Mouse (Mus musculus) hindbrain, embryonic 15.5 days (tissue): ENCODE measurements around the gene Nfkbie. TPM values are rescaled to one million over a fixed set of nuclear protein-coding genes. Genes with fewer than 3 reads are reported as not detected.

Experiments
- ATAC-seq: fragments of 200-750 bp; cut with Nextera tagmentation; 2 replicates; pipeline ENCODE4 v1.8.0; 2017; ENCODE audit warnings: low read depth, moderate number of reproducible peaks, moderate TSS enrichment; ENCODE audit not compliant: low FRiP score
- H3K27ac ChIP-seq: fragments of 300-500 bp; sonication (generic); replicated peaks from 2 replicates; pipeline ENCODE4 v1.5.1; 2015; ENCODE audit warnings: mild to moderate bottlenecking, inconsistent platforms
- H3K27me3 ChIP-seq: fragments of 300-500 bp; sonication (generic); 2 replicates; pipeline ENCODE4 v1.6.1; 2015; ENCODE audit warnings: control low read depth, inconsistent platforms
- H3K36me3 ChIP-seq: fragments of 300-500 bp; sonication (generic); 2 replicates; pipeline ENCODE4 v1.6.1; 2015; ENCODE audit warnings: control low read depth, inconsistent platforms
- H3K4me1 ChIP-seq: fragments of 300-500 bp; sonication (generic); replicated peaks from 2 replicates; pipeline ENCODE4 v1.6.1; 2015; ENCODE audit warnings: control low read depth, inconsistent platforms
- H3K4me2 ChIP-seq: fragments of 300-500 bp; sonication (generic); 2 replicates; pipeline ENCODE4 v1.6.1; 2015; ENCODE audit warnings: moderate library complexity, mild to moderate bottlenecking, inconsistent platforms
- H3K4me3 ChIP-seq: fragments of 300-500 bp; sonication (generic); 2 replicates; pipeline ENCODE4 v1.5.1; 2015; ENCODE audit warnings: mild to moderate bottlenecking, inconsistent platforms
- H3K9ac ChIP-seq: fragments of 300-500 bp; sonication (generic); 2 replicates; pipeline ENCODE4 v1.6.1; 2015; ENCODE audit warnings: inconsistent platforms
- H3K9me3 ChIP-seq: fragments of 300-500 bp; sonication (generic); 2 replicates; pipeline ENCODE4 v1.6.1; 2016; ENCODE audit warnings: control low read depth, inconsistent platforms
- WGBS: fragments of 180-500 bp; shearing (Covaris S2); methylation state at CpG from one replicate; pipeline ENCODE4 v1.1.7; 2015; 5-methylcytosine and 5-hydroxymethylcytosine counted together
- polyA plus RNA-seq: library from polyadenylated mRNA; unstranded; fragments of >200 nt; fragmentation: Nextera tagmentation; extraction: Ambion mirVana; gene quantifications from 2 replicates; pipeline ENCODE4 v1.2.1, GENCODE M21; 2015

Gene Nfkbie
- polyA plus RNA-seq, 1 experiment from 2014 or later = 6.4 TPM

- H3K36me3 ChIP-seq = peaks cover 14% of the 10 kb centered on the region
- peak overlapping the region; percentile 99; the same call in 1 of the 2 replicates for H3K4me3 ChIP-seq
- H3K4me1 ChIP-seq = peaks cover 28% of the 10 kb centered on the region
- WGBS = 93% methylated on average over 8 of the region's 8 CpGs
- peak overlapping the region; percentile 84; the same call in 1 of the 2 replicates for H3K9ac ChIP-seq
- ATAC-seq = no peak
- H3K27me3 ChIP-seq = no peaks in the 10 kb centered on the region
- H3K4me2 ChIP-seq = peak overlapping the region; percentile 83
- H3K9me3 ChIP-seq = no peaks in the 10 kb centered on the region
- peak overlapping the region; percentile 99 for H3K27ac ChIP-seq
These were observed 19.8 kb downstream of the Nfkbie start for GRCm38 (mm10) chr17:45575123-45575897.

DNA sequence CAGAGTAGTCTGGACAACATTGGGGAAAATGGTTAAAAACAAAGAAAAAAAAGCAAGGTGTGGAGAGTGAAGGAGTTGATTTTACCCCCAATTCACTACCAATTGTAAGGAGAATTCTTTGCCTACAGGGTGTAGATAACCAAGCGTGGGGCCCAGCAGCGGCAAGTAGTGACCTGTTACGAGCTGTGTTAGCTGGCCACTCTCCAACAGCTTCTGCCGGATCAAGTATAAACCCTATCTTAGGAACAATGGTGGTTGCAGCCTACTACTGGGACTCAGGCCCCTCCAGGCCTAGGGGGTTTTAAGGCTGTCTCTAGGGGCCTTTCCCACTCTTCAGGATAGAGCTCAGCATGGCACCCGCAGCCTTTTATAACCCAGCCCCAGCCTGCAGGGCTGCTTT is 22.7 kb downstream of the Nfkbie start:
- H3K27ac ChIP-seq = no peak overlapping the region
- 74% methylated on average over 5 of the region's 5 CpGs for WGBS
- peaks cover 18% of the 10 kb centered on the region for H3K4me1 ChIP-seq
- no peak overlapping the region for H3K4me2 ChIP-seq
- no peak overlapping the region for H3K9ac ChIP-seq
- no peak overlapping the region for H3K4me3 ChIP-seq
- H3K36me3 ChIP-seq = no peaks in the 10 kb centered on the region
- no peak for ATAC-seq
- H3K9me3 ChIP-seq = no peaks in the 10 kb centered on the region
- no peaks in the 10 kb centered on the region for H3K27me3 ChIP-seq

GRCm38 (mm10) chr17:45578843-45579242 is 23.3 kb downstream of the Nfkbie start:
- WGBS = 77% methylated on average over 7 of the region's 7 CpGs
- H3K27me3 ChIP-seq = no peaks in the 10 kb centered on the region
- H3K27ac ChIP-seq = no peak overlapping the region
- no peak for ATAC-seq
- no peak overlapping the region for H3K4me2 ChIP-seq
- no peak overlapping the region for H3K4me3 ChIP-seq
- H3K4me1 ChIP-seq = peaks cover 18% of the 10 kb centered on the region
- H3K9ac ChIP-seq = no peak overlapping the region
- no peaks in the 10 kb centered on the region for H3K36me3 ChIP-seq
- H3K9me3 ChIP-seq = no peaks in the 10 kb centered on the region

DNA sequence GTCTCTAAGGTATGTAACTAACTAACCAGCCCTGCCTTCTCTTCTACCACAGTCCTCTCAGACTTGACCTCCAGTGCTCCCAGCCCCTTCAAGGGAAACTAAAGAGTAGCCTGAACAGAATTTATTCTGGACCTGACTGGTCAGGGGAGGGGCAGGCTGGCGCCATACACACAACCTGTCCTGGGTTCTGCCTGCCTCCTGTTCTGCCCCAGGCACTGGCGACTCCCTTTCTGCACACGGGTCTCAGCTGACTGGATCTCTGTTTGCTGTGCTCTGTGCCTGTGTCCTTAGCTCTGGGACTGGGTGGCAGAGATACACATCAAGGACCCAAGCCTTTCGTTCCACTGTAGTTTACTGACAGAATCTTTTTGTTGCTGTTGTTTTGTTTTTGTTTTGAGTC is 24.1 kb downstream of the Nfkbie start:
- Histone ChIP-seq H3K9me3 (no peaks in the 10 kb centered on the region), H3K36me3 (no peaks in the 10 kb centered on the region), H3K4me1 (peaks cover 19% of the 10 kb centered on the region), H3K9ac (no peak overlapping the region), H3K27ac (no peak overlapping the region), H3K27me3 (no peaks in the 10 kb centered on the region), H3K4me3 (no peak overlapping the region), H3K4me2 (no peak overlapping the region)
- 86% methylated on average over 4 of the region's 4 CpGs for WGBS
- ATAC-seq = no peak

- 38% methylated on average over 12 of the region's 12 CpGs for WGBS
- no peaks in the 10 kb centered on the region for H3K36me3 ChIP-seq
- no peak overlapping the region for H3K4me2 ChIP-seq
- H3K9ac ChIP-seq = no peak overlapping the region
- ATAC-seq = no peak
- H3K9me3 ChIP-seq = no peaks in the 10 kb centered on the region
- H3K27ac ChIP-seq = peak overlapping the region; percentile 1; the same call in 1 of the 2 replicates
- H3K4me3 ChIP-seq = no peak overlapping the region
- peaks cover 25% of the 10 kb centered on the region for H3K4me1 ChIP-seq
- H3K27me3 ChIP-seq = no peaks in the 10 kb centered on the region
These were observed 25.5 kb downstream of the Nfkbie start for GRCm38 (mm10) chr17:45580958-45581477.

DNA sequence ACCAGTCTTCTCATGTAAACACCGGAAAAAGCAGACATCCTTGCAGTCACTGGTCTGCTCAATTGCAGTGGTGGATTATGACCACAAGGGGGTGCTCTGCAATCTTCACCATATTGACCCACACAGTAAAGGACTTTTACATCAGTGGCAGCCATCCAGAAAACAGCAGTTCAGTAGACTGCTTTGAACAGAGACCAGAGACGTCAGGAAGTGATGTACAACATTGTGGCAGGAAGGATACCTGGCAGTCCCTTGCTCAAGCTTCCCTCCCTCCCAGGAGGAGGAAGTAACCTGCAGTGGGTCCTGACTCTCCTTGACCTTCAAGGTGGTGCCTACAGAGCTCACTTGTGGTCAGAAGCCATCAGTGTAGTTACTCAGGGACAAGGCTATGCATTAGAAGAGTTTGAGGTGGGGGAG is 26.1 kb downstream of the Nfkbie start:
- Histone ChIP-seq H3K4me3 (no peak overlapping the region), H3K27ac (peak overlapping the region; percentile 1; the same call in 1 of the 2 replicates), H3K4me1 (peaks cover 25% of the 10 kb centered on the region), H3K36me3 (no peaks in the 10 kb centered on the region), H3K27me3 (no peaks in the 10 kb centered on the region), H3K9me3 (no peaks in the 10 kb centered on the region), H3K9ac (no peak overlapping the region), H3K4me2 (no peak overlapping the region)
- ATAC-seq = no peak
- 8% methylated on average over 2 of the region's 2 CpGs for WGBS

- Histone ChIP-seq H3K4me1 (peaks cover 25% of the 10 kb centered on the region), H3K27me3 (no peaks in the 10 kb centered on the region), H3K27ac (no peak overlapping the region), H3K9ac (no peak overlapping the region), H3K9me3 (no peaks in the 10 kb centered on the region), H3K4me2 (no peak overlapping the region), H3K36me3 (no peaks in the 10 kb centered on the region), H3K4me3 (no peak overlapping the region)
- 92% methylated on average over 6 of the region's 6 CpGs for WGBS
- ATAC-seq = no peak
These were observed 26.7 kb downstream of the Nfkbie start for GRCm38 (mm10) chr17:45582188-45582587.

DNA sequence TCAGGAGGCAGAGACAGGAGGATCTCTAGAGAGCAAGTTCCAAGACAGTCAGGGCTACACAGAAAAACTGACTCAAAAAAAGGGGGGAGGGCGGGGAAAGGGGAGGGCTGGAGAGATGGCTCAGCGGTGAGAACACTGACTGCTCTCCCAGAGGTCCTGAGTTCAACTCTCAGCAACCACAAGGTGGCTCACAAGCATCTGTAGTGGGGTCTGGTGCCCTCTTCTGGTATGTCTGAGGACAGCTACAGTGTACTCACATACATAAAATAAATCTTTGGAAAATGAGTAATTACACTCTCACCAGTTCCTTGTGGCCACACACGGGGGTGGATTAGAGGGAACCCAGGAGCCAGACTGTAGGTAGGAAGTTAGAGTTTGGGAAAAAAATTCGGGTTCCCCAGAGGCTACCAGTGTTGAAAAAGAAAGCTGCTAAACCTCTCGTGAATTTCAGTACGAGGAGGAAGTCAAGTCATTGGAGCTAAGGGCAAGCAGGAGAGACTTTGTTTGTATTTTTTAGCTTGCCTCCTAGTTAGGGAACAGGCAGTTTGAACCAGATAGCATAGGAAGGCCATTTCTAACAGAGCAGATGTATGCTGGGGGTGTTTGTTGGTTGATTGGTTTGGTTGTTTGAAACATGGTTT is 27.3 kb downstream of the Nfkbie start:
- no peak overlapping the region for H3K4me3 ChIP-seq
- no peak overlapping the region for H3K4me2 ChIP-seq
- WGBS = 70% methylated on average over 6 of the region's 6 CpGs
- H3K27me3 ChIP-seq = no peaks in the 10 kb centered on the region
- H3K36me3 ChIP-seq = no peaks in the 10 kb centered on the region
- H3K9ac ChIP-seq = no peak overlapping the region
- no peak for ATAC-seq
- H3K9me3 ChIP-seq = no peaks in the 10 kb centered on the region
- H3K27ac ChIP-seq = no peak overlapping the region
- H3K4me1 ChIP-seq = peaks cover 25% of the 10 kb centered on the region

GRCm38 (mm10) chr17:45584096-45584896 is 28.8 kb downstream of the Nfkbie start:
- Histone ChIP-seq H3K9me3 (no peaks in the 10 kb centered on the region), H3K4me2 (no peak overlapping the region), H3K9ac (no peak overlapping the region), H3K27me3 (no peaks in the 10 kb centered on the region), H3K4me3 (no peak overlapping the region), H3K4me1 (peaks cover 25% of the 10 kb centered on the region), H3K36me3 (no peaks in the 10 kb centered on the region), H3K27ac (peak overlapping the region; percentile 73)
- WGBS = 40% methylated on average over 12 of the region's 12 CpGs
- ATAC-seq = peak; percentile 78

DNA sequence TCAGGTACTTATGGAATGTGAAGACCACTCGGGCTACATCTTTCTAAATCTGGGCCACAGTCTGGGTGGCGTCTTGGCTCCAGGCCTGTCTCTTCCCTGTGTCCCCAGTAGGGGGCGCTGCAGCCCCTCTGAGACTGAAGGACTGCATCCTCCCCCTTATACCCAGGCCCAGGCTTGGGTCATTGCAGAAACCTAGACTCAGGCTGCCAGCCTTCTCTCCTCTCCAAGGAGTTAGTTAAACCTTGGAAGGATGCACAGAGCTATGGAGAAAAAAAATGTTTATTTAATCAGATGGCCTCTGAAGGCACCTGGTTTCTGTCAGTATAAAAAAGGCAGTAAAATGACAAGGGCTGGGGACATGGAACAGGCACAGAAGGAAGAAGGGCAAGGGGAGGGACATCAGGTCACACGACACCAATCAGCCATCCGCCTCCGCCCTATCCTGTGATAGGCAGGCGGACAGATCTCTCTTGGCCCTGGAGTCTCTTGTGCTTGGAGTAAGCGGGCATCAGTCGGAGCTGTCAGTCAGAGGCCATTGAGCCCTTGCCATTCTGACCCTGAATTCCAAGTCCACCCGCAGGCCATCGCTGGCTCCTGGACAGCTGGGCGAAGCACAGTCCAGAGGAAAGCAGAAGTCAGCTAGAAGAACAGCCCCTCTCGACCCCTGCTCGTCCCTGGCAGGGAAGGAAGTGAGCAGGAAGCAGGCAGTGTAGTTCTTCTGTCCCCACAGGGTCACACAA is 29.6 kb downstream of the Nfkbie start:
- H3K9ac ChIP-seq = no peak overlapping the region
- H3K4me2 ChIP-seq = no peak overlapping the region

DNA sequence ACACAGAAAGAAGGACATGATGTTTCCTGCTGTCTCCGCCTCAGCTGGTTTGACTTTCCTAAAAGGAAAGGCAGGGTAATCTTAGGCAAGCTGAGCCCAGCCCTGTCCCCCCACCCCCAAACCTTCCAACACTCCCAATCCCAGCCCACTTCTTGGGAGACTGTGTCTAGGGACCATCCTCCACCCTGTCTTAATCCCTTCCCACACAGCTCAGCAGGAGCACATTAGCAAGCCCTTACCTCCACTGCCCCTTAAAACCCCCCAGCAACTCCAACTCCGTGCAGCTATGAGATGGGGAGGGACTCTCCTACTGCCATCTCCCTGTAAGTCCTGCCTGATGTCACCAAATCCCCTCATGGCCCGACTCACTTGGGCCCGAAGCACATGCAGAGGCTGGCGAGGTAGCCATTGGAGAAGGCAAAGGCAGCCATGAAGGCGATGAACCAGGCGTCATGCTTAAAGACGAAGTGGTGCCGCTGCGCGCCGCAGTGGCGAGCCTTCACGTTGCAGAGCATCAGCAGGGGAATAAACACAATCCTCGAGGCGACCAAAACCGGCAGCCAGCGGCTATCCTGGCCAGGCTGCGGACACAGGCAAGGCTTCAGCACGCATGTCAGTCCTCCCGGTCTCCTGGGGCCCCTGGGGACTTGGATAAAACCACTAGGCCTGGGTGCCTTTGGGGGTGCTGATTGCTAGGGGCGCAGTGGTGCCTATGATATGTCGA is 30.4 kb downstream of the Nfkbie start:
- Histone ChIP-seq H3K4me1 (peaks cover 24% of the 10 kb centered on the region), H3K9ac (no peak overlapping the region), H3K9me3 (no peaks in the 10 kb centered on the region), H3K4me2 (no peak overlapping the region), H3K27me3 (no peaks in the 10 kb centered on the region), H3K36me3 (no peaks in the 10 kb centered on the region), H3K27ac (peak overlapping the region; percentile 73), H3K4me3 (no peak overlapping the region)
- WGBS = 68% methylated on average over 23 of the region's 23 CpGs
- ATAC-seq = no peak

More for the DNA sequence above, 29.6 kb downstream of the Nfkbie start:
- Histone ChIP-seq H3K4me1 (peaks cover 25% of the 10 kb centered on the region), H3K27ac (peak overlapping the region; percentile 73), H3K9me3 (no peaks in the 10 kb centered on the region), H3K36me3 (no peaks in the 10 kb centered on the region), H3K4me3 (no peak overlapping the region), H3K27me3 (no peaks in the 10 kb centered on the region)
- ATAC-seq = peak; percentile 50
- 29% methylated on average over 14 of the region's 14 CpGs for WGBS
